In the genomic region with DNA sequence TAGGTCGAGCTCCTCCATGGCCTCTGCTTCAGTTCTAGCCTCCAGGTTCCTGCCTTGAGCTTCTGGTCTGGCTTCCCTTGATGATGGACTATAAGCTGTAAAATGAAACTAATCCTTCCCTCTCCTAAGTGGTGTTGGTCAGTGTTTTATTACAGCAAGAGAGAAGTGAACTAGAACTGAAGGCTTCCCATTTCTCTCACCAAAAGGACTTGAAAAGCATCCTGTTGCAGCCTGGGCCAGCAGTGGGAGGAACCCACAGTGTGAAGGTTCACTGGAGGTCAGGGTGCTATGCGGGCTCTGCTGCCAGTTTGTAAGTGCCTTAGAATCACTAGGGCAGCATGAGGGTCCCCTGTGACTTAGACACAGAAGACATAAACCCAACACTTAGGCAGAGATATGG, we compare ENCODE assay signal across 28 mouse cellular contexts. TPM values are rescaled to one million over a fixed set of nuclear protein-coding genes. Genes with fewer than 3 reads are reported as not detected.
DNase-seq lines count a peak whose midpoint lies in the region; ATAC-seq and TF ChIP-seq lines count a peak whose summit lies in the region.
"Had no signal": no experiment of that assay in that cellular context is flagged by ENCODE, and none has a peak within 500 bp of the region (broad histone marks: within the 10 kb centered on the region; RNA-seq: fewer than 3 reads in every experiment).

No protein-coding gene starts in this region.

- TF ChIP-seq CTCF in bone marrow macrophage, adult 2 months (IDR thresholded peaks at IDR 0.05; ENCODE audit: low read depth, low read length) = no peak

- H3K9ac ChIP-seq in kidney, embryonic 16.5 days (replicated peaks; ENCODE audit: low read length) = no peak overlapping the region
- H3K9ac ChIP-seq in midbrain, embryonic 15.5 days = no peak overlapping the region
- H3K9ac ChIP-seq: embryonic facial prominence, embryonic 13.5 days; forebrain, embryonic 12.5 days; forebrain, embryonic 15.5 days; hindbrain, embryonic 12.5 days; hindbrain, embryonic 15.5 days had no signal

- ATAC-seq in kidney, embryonic 16.5 days (ENCODE audit: low FRiP score, low TSS enrichment) = 0 out of 2 replicates have a peak, but pooled peaks have one; percentile 5
- ATAC-seq in common myeloid progenitor, adult 5-6 weeks (replicated peaks; ENCODE audit: low read depth, poor library complexity, severe bottlenecking) = 0 out of 2 replicates have a peak, but pooled peaks have one; percentile 18
- peak; percentile 78 for ATAC-seq in megakaryocyte, adult 5-6 weeks (ENCODE audit: poor library complexity, severe bottlenecking)
- no peak for ATAC-seq in midbrain, embryonic 15.5 days (replicated peaks)
- no peak for ATAC-seq in frontal cortex, adult (ENCODE audit: low TSS enrichment)
- ATAC-seq: CD4-positive, CD25-positive, alpha-beta regulatory T cell, adult 4 months; forebrain, embryonic 15.5 days had no signal

- no peaks in the 10 kb centered on the region for H3K36me3 ChIP-seq in kidney, embryonic 16.5 days (ENCODE audit: insufficient read depth, low read length)
- H3K36me3 ChIP-seq in midbrain, embryonic 15.5 days (replicated peaks) = no peaks in the 10 kb centered on the region
- H3K36me3 ChIP-seq: embryonic facial prominence, embryonic 10.5 days; embryonic facial prominence, embryonic 13.5 days; forebrain, embryonic 12.5 days; forebrain, embryonic 15.5 days; hindbrain, embryonic 12.5 days; hindbrain, embryonic 15.5 days had no signal

- 38% methylated on average over 2 of the region's 2 CpGs for WGBS in kidney, embryonic 16.5 days
- WGBS in midbrain, embryonic 15.5 days = 81% methylated on average over 2 of the region's 2 CpGs

- peaks cover 12% of the 10 kb centered on the region for H3K4me1 ChIP-seq in kidney, embryonic 16.5 days (ENCODE audit: insufficient read depth, low read length)
- H3K4me1 ChIP-seq in bone marrow macrophage, adult 2 months (ENCODE audit: control insufficient read depth, insufficient read depth, low read length) = peaks cover 22% of the 10 kb centered on the region
- H3K4me1 ChIP-seq in midbrain, embryonic 15.5 days = no peaks in the 10 kb centered on the region

- DNase-seq in kidney, postnatal 14 days = no peak
- DNase-seq in spleen, postnatal 14 days (ENCODE audit: low spot score in 2 of 2) = no peak
- DNase-seq: adrenal gland, adult 8-10 months; adrenal gland, postnatal 25 days; cerebellum, adult 2 months; cerebellum, adult 9-11 months; cerebellum, postnatal 25 days; embryo, embryonic 11 days; gastrocnemius, postnatal 10 days; gastrocnemius, postnatal 36 days; heart, adult 11 months had no signal

- no peak overlapping the region for H3K4me2 ChIP-seq in kidney, embryonic 16.5 days (replicated peaks; ENCODE audit: low read depth, low read length)
- no peak overlapping the region for H3K4me2 ChIP-seq in midbrain, embryonic 15.5 days
- H3K4me2 ChIP-seq: embryonic facial prominence, embryonic 13.5 days; forebrain, embryonic 12.5 days; forebrain, embryonic 15.5 days; heart, embryonic 11.5 days; hindbrain, embryonic 12.5 days; hindbrain, embryonic 15.5 days had no signal

- no peaks in the 10 kb centered on the region for H3K9me3 ChIP-seq in kidney, embryonic 16.5 days (ENCODE audit: low read length)
- H3K9me3 ChIP-seq in midbrain, embryonic 15.5 days = no peaks in the 10 kb centered on the region
- H3K9me3 ChIP-seq: embryonic facial prominence, embryonic 10.5 days; embryonic facial prominence, embryonic 13.5 days; forebrain, embryonic 12.5 days; forebrain, embryonic 15.5 days; hindbrain, embryonic 12.5 days; hindbrain, embryonic 15.5 days had no signal

- no peak overlapping the region for H3K27ac ChIP-seq in kidney, embryonic 16.5 days (ENCODE audit: low read length)
- peak overlapping the region; percentile 41 for H3K27ac ChIP-seq in bone marrow macrophage, adult 2 months (ENCODE audit: insufficient read depth, low read depth, low read length)
- H3K27ac ChIP-seq in midbrain, embryonic 15.5 days = no peak overlapping the region
- H3K27ac ChIP-seq: embryonic facial prominence, embryonic 10.5 days; embryonic facial prominence, embryonic 13.5 days; forebrain, embryonic 12.5 days; forebrain, embryonic 15.5 days; hindbrain, embryonic 12.5 days; hindbrain, embryonic 15.5 days had no signal

- TF ChIP-seq POLR2A in bone marrow macrophage, adult 2 months (IDR thresholded peaks at IDR 0.05; ENCODE audit: borderline replicate concordance, low read depth, low read length) = no peak

- H3K4me3 ChIP-seq in kidney, embryonic 16.5 days (ENCODE audit: low read length) = no peak overlapping the region
- no peak overlapping the region for H3K4me3 ChIP-seq in bone marrow macrophage, adult 2 months (ENCODE audit: insufficient read depth, low read length)
- H3K4me3 ChIP-seq in midbrain, embryonic 15.5 days = no peak overlapping the region
- H3K4me3 ChIP-seq: embryonic facial prominence, embryonic 10.5 days; embryonic facial prominence, embryonic 13.5 days; erythroblast, embryonic 14.5 days; forebrain, embryonic 12.5 days; forebrain, embryonic 15.5 days; hindbrain, embryonic 12.5 days; hindbrain, embryonic 15.5 days had no signal

- H3K27me3 ChIP-seq in kidney, embryonic 16.5 days (ENCODE audit: insufficient read depth, low read length) = no peaks in the 10 kb centered on the region
- no peaks in the 10 kb centered on the region for H3K27me3 ChIP-seq in midbrain, embryonic 15.5 days (replicated peaks)

RNA-seq across cellular contexts. Expression of a gene that starts 7.0 kb away (rescaled TPM):
- 41.6 and 42.7 TPM in 2 replicates for polyA plus RNA-seq in kidney, embryonic 16.5 days (2015; fragmentation: Nextera tagmentation; extraction: Ambion mirVana)
- polyA plus RNA-seq in bone marrow macrophage, adult 2 months (2012; ENCODE audit: insufficient read depth, insufficient read length, missing spikeins) = 52.4 and 56.6 TPM in 2 replicates
- total RNA-seq in common myeloid progenitor, adult 5-6 weeks (2017) = 0.39 and 0.41 TPM in 2 replicates
- 16.8 and 18.7 TPM in 2 replicates for total RNA-seq in megakaryocyte, adult 5-6 weeks (2015)
- 13.5 and 18.7 TPM in 2 replicates for total RNA-seq in megakaryocyte, adult 5-6 weeks (2017)
- 8.1 and 8.5 TPM in 2 replicates for polyA plus RNA-seq in midbrain, embryonic 15.5 days (2015; fragmentation: Nextera tagmentation; extraction: Ambion mirVana)
- total RNA-seq: MEL had no signal
- polyA plus RNA-seq: C2C12 had no signal

Comparison
In these comparisons a context has a peak if more than half of its experiments do, and no peak if none do; other contexts are left out.
1. ATAC-seq: peak in kidney, embryonic 16.5 days (single experiment), common myeloid progenitor, adult 5-6 weeks (single experiment) and megakaryocyte, adult 5-6 weeks (single experiment); none in midbrain, embryonic 15.5 days (single experiment) and frontal cortex, adult (single experiment).